Mouse (Mus musculus): ENCODE data around the gene Krt33a.

GRCm38 (mm10) chr11:100016112-100016511 lies at the start of gene Krt33a:
- TF ChIP-seq TAL1 (conservative IDR thresholded peaks at IDR 0.05; ENCODE audit: low read depth, low read length) (no peak), CTCF (IDR thresholded peaks at IDR 0.05; ENCODE audit: low read depth, low read length) (no peak), GATA1 (IDR thresholded peaks at IDR 0.05; ENCODE audit: borderline replicate concordance, low read length) (no peak), GATA2 (IDR thresholded peaks at IDR 0.05; ENCODE audit: borderline replicate concordance, low read depth, low read length) (no peak)
